Mouse (Mus musculus) bone marrow, adult 2 months (tissue): Measurements from ENCODE around the gene Naa80.

Source experiments
- CTCF ChIP-seq: fragments of 200-500 bp; IDR thresholded peaks from 2 replicates; pipeline ENCODE4 v1.5.1; 2011; ENCODE audit warnings: low read length, control low read depth; ENCODE audit not compliant: control insufficient read depth, insufficient read depth
- POLR2A ChIP-seq: fragments of 200-500 bp; IDR thresholded peaks from 2 replicates; pipeline ENCODE4 v1.6.1; 2011; ENCODE audit warnings: low read depth, mild to moderate bottlenecking, control low read depth, low read length, borderline replicate concordance; ENCODE audit not compliant: control insufficient read depth

DNA sequence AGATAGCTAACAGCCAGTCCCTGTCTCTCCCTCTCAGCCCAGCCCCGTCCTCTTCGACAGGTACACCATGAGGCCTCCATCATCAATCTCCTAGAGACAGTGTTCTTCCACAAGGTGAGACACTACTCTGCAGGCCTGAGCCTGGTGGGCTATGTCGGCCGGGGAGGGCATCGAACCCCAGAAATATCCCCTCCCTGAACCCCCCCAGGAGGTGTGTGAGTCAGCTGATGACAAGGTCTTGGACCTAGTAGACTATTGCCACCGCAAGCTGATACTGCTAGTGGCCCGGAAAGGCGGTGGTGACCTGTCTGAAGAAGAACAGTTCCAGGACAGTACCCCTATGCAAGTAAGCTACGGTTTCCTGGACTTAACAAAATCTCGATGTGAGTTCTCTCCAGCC is 29.9 kb upstream of the Naa80 start:
- TF ChIP-seq CTCF (no peak), POLR2A (no peak)
